Mouse (Mus musculus): Measurements from ENCODE around the gene Abcf2.

GRCm38 (mm10) chr5:24593230-24593629 is 16.0 kb upstream of the Abcf2 start:
- TF ChIP-seq FLI1 (IDR thresholded peaks at IDR 0.05; ENCODE audit: low read length) = no peak
- no peak for TF ChIP-seq GATA1 (IDR thresholded peaks at IDR 0.05; ENCODE audit: borderline replicate concordance, low read length)
